Mouse (Mus musculus): Measurements from ENCODE around the gene Ccdc63. TPM values are rescaled to one million over a fixed set of nuclear protein-coding genes. Genes with fewer than 3 reads are reported as not detected.

The Ccdc63 gene
- under 1 TPM; 0.49 to 0.56 TPM for polyA plus RNA-seq (2017; shearing (Covaris generic))

DNA sequence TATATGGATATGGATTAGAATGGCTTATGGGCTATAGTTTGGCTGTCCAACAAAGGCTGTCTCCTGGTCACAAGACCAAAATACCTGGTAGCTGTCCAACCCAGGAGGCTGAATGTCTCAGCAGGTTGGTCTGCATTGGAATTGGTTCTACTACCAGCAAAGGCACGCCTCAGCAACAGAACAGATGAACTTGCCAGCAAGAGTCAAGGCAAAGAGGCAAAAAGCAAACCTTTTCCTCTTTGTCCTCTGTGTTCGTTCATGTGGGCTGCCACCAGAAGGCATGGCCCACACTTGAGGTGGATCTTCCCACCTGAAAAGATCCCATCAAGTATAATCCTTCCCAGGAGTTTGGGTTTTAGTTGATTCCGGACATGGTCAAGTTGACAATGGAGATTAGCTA, at the start of gene Ccdc63:
TSS of gene Ccdc63 (minus strand) at position 101 of the 400 bp plus-strand sequence.

DNA sequence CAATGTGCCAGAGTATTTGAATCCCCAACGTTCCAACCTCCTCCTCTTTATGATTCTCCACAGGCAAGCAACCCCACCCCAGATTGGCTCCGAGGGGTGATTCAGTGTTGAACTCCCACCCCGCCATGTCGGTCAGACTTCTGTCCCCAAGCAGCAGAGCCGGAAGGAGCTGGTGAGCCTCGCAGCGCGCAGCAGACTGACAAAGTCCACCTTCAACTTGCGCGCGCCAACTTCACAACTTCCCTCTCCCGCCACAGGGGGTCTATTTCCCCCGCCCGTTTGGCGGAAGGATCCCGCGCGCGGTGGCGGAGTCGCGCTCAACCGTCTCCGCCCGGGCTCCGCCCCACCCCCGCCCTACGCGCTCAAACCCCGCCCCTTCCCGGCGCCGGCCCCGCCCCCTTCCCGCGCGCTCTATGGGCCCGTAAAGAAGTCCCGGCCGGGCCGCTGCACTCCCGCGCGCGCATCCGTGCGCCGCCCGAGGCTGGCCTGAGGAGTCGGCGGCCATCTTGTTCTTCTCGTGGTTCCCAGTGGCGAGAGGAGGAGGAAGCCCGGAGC, 17.3 kb upstream of the Ccdc63 start, which contains the start of gene Ppp1cc:
TSS of gene Ppp1cc (plus strand) at position 452 of the 555 bp plus-strand sequence.

Other genes with a start within 250 kb of the Ccdc63 start
- gene Cux2, start 90.7 kb downstream of the Ccdc63 start, polyA plus RNA-seq (2017; shearing (Covaris generic)), result under 1 TPM; 0.10 to 0.34 TPM
- not detected for gene Myl2, start 39.9 kb downstream of the Ccdc63 start, polyA plus RNA-seq (2017; shearing (Covaris generic))
- gene Ppp1cc, start 17.5 kb upstream of the Ccdc63 start, polyA plus RNA-seq (2017; shearing (Covaris generic)), result 100 to 1,000 TPM; 380 to 415 TPM
- 100 to 1,000 TPM in 1 of 2 experiments, 10 to 100 TPM in 1; 81.3 to 100 TPM for gene Hvcn1, start 66.0 kb upstream of the Ccdc63 start, polyA plus RNA-seq (2017; shearing (Covaris generic))
- 1 to 10 TPM in 1 of 2 experiments, under 1 TPM in 1; 0.75 to 2.0 TPM for gene Tctn1, start 123.6 kb upstream of the Ccdc63 start, polyA plus RNA-seq (2017; shearing (Covaris generic))
- 10 to 100 TPM; 39.2 to 64.9 TPM for gene Pptc7, start 143.5 kb upstream of the Ccdc63 start, polyA plus RNA-seq (2017; shearing (Covaris generic))
- 1 to 10 TPM; 3.2 to 7.6 TPM for gene Rad9b, start 213.4 kb upstream of the Ccdc63 start, polyA plus RNA-seq (2017; shearing (Covaris generic))
- gene Vps29, start 213.5 kb upstream of the Ccdc63 start, polyA plus RNA-seq (2017; shearing (Covaris generic)), result 100 to 1,000 TPM; 156 to 173 TPM
- 10 to 100 TPM; 55.7 to 82.3 TPM for gene Gpn3, start 231.1 kb upstream of the Ccdc63 start, polyA plus RNA-seq (2017; shearing (Covaris generic))
- 10 to 100 TPM; 26.3 to 29.5 TPM for gene Fam216a, start 231.5 kb upstream of the Ccdc63 start, polyA plus RNA-seq (2017; shearing (Covaris generic))